Mouse (Mus musculus) lung, adult 18-20 months (tissue): Measurements from ENCODE around the gene Grin2c.

ENCODE experiments used
- DNase-seq, 2 experiments: peaks; one replicate each; pipeline ENCODE4 v3.0.0; 2022; ENCODE audit warnings: mixed read lengths in 2 of 2

Gene Grin2c

GRCm38 (mm10) chr11:115227640-115228039 lies 39.4 kb downstream of the Grin2c start:
- DNase-seq, result no peak

- peak in 1 of 2 experiments; percentile 24 for DNase-seq
Observed at GRCm38 (mm10) chr11:115226811-115227491, 40.1 kb downstream of the Grin2c start.

GRCm38 (mm10) chr11:115225301-115225700 lies 41.7 kb downstream of the Grin2c start:
- DNase-seq, result no peak

- DNase-seq, result peak; percentile 30 to 53
Observed at GRCm38 (mm10) chr11:115224889-115225288, 42.2 kb downstream of the Grin2c start.

GRCm38 (mm10) chr11:115223877-115224276 lies 43.2 kb downstream of the Grin2c start:
- no peak for DNase-seq

- DNase-seq, result no peak
Observed at GRCm38 (mm10) chr11:115223451-115223850, 43.6 kb downstream of the Grin2c start.

- peak in 1 of 2 experiments; percentile 38 for DNase-seq
Observed at GRCm38 (mm10) chr11:115222570-115222969, 44.5 kb downstream of the Grin2c start.

- DNase-seq, result peak in 1 of 2 experiments; percentile 41
Observed at GRCm38 (mm10) chr11:115222077-115222476, 45.0 kb downstream of the Grin2c start.

GRCm38 (mm10) chr11:115219685-115220084 lies 47.4 kb downstream of the Grin2c start:
- no peak for DNase-seq

GRCm38 (mm10) chr11:115219263-115219662 lies 47.8 kb downstream of the Grin2c start:
- peak; percentile 83 to 89 for DNase-seq

- peak in 1 of 2 experiments; percentile 38 for DNase-seq
Observed at GRCm38 (mm10) chr11:115217439-115218410, 49.3 kb downstream of the Grin2c start.

- DNase-seq, result peak in 1 of 2 experiments; percentile 51
Observed at GRCm38 (mm10) chr11:115215123-115215522, 51.9 kb downstream of the Grin2c start.

GRCm38 (mm10) chr11:115212116-115212515 lies 54.9 kb downstream of the Grin2c start:
- DNase-seq, result no peak

GRCm38 (mm10) chr11:115209958-115210357 lies 57.1 kb downstream of the Grin2c start:
- DNase-seq, result no peak

- DNase-seq, result peak in 1 of 2 experiments; percentile 36
Observed at GRCm38 (mm10) chr11:115208776-115209732, 58.0 kb downstream of the Grin2c start.

- no peak for DNase-seq
Observed at GRCm38 (mm10) chr11:115208126-115208525, 58.9 kb downstream of the Grin2c start.

GRCm38 (mm10) chr11:115202756-115203155 lies 64.3 kb downstream of the Grin2c start:
- no peak for DNase-seq

- DNase-seq, result peak; percentile 75 to 82
Observed at GRCm38 (mm10) chr11:115202316-115202715, 64.7 kb downstream of the Grin2c start.

GRCm38 (mm10) chr11:115200520-115200919 lies 66.5 kb downstream of the Grin2c start:
- no peak for DNase-seq
